Mouse (Mus musculus) hindbrain, embryonic 16.5 days (tissue): ENCODE data around the gene Pde4d. TPM values are rescaled to one million over a fixed set of nuclear protein-coding genes. Genes with fewer than 3 reads are reported as not detected.

Experiments
- ATAC-seq: fragments of 200-750 bp; cut with Nextera tagmentation; 2 replicates; pipeline ENCODE4 v1.8.0; 2017; ENCODE audit warnings: moderate TSS enrichment, moderate library complexity
- H3K27ac ChIP-seq: fragments of 300-500 bp; sonication (generic); 2 replicates; pipeline ENCODE4 v1.5.1; 2014; ENCODE audit warnings: low read depth, mild to moderate bottlenecking, control low read depth, low read length, moderate library complexity
- H3K27me3 ChIP-seq: fragments of 300-500 bp; sonication (generic); replicated peaks from 2 replicates; pipeline ENCODE4 v1.6.1; 2014; ENCODE audit warnings: low read length; ENCODE audit not compliant: control insufficient read depth, insufficient read depth
- H3K36me3 ChIP-seq: fragments of 300-500 bp; sonication (generic); 2 replicates; pipeline ENCODE4 v1.6.1; 2014; ENCODE audit warnings: mild to moderate bottlenecking, low read length, moderate library complexity, mixed read lengths; ENCODE audit not compliant: control insufficient read depth, insufficient read depth
- H3K4me1 ChIP-seq: fragments of 300-500 bp; sonication (generic); 2 replicates; pipeline ENCODE4 v1.6.1; 2014; ENCODE audit warnings: low read depth, low read length; ENCODE audit not compliant: control insufficient read depth, insufficient read depth
- H3K4me2 ChIP-seq: fragments of 300-500 bp; sonication (generic); 2 replicates; pipeline ENCODE4 v1.6.1; 2014; ENCODE audit warnings: mild to moderate bottlenecking, low read length, control low read depth, moderate library complexity
- H3K4me3 ChIP-seq: fragments of 300-500 bp; sonication (generic); 2 replicates; pipeline ENCODE4 v1.5.1; 2014; ENCODE audit warnings: mild to moderate bottlenecking, low read length, control low read depth, moderate library complexity
- H3K9ac ChIP-seq: fragments of 300-500 bp; sonication (generic); 2 replicates; pipeline ENCODE4 v1.6.1; 2014; ENCODE audit warnings: low read depth, mild to moderate bottlenecking, control low read depth, low read length, moderate library complexity
- H3K9me3 ChIP-seq: fragments of 300-500 bp; sonication (generic); 2 replicates; pipeline ENCODE4 v1.6.1; 2014; ENCODE audit warnings: mild to moderate bottlenecking, low read length, moderate library complexity; ENCODE audit not compliant: control insufficient read depth
- WGBS: fragments of 180-500 bp; shearing (Covaris S2); extraction: QIAGEN DNeasy Blood & Tissue Kit; methylation state at CpG from one replicate; pipeline ENCODE4 v1.1.7; 2014; 5-methylcytosine and 5-hydroxymethylcytosine counted together
- polyA plus RNA-seq: library from polyadenylated mRNA; unstranded; fragments of >200 nt; fragmentation: Nextera tagmentation; extraction: Ambion mirVana; gene quantifications from 2 replicates; pipeline ENCODE4 v1.2.1, GENCODE M21; 2015

Gene Pde4d
- polyA plus RNA-seq, 1 experiment from 2014 or later, result 18.5 TPM

DNA sequence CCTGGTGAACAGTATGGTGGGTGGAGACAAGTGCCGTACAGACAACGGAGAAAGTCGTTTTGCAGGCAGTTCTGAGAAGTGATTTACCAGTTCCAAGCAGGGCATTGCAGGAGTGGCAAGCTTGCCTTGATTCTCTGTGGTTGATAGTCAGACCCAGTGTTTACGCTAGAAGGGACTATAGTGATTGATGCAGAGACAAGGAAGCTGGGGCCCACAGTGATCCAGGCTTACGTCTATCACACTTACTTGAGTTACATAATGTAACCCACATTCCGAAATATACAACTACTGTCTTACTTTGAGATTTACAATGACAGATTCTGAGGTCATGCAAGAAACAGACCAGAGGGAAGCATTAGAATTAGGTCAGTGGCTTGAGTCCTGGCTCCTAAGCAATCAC lies 1414.6 kb downstream of the Pde4d start:
- 89% methylated on average over 6 of the region's 6 CpGs for WGBS
- Histone ChIP-seq H3K9ac (no peak overlapping the region), H3K4me1 (no peaks in the 10 kb centered on the region), H3K36me3 (no peaks in the 10 kb centered on the region), H3K9me3 (no peaks in the 10 kb centered on the region), H3K4me3 (no peak overlapping the region), H3K27ac (no peak overlapping the region), H3K27me3 (no peaks in the 10 kb centered on the region), H3K4me2 (no peak overlapping the region)
- ATAC-seq, result no peak

DNA sequence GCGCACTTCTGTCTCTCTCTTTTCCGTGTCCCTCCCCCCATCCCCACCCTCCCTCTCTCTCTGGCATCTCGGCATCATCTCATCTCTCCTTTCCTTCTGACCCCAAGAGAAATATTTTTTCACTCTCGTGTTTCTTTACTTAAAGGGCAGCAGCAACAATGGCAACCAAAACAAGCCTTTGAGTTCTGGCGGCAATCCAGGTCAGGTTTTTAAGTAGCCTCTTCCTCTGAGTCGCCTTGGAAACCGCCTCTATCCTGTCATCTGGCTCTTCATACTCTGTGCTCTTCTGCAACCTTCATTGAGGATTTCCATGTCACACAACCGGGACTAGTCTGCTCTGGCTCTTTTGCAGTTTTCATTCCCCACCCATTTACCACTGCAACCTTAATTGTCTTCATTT lies 1430.6 kb downstream of the Pde4d start:
- Histone ChIP-seq H3K36me3 (no peaks in the 10 kb centered on the region), H3K27me3 (no peaks in the 10 kb centered on the region), H3K4me2 (no peak overlapping the region), H3K9me3 (no peaks in the 10 kb centered on the region), H3K4me3 (no peak overlapping the region), H3K4me1 (no peaks in the 10 kb centered on the region), H3K27ac (no peak overlapping the region), H3K9ac (no peak overlapping the region)
- 58% methylated on average over 8 of the region's 8 CpGs for WGBS
- ATAC-seq, result no peak

- Histone ChIP-seq H3K9ac (no peak overlapping the region), H3K27ac (no peak overlapping the region), H3K27me3 (no peaks in the 10 kb centered on the region), H3K4me2 (no peak overlapping the region), H3K4me1 (no peaks in the 10 kb centered on the region), H3K36me3 (no peaks in the 10 kb centered on the region), H3K9me3 (no peaks in the 10 kb centered on the region), H3K4me3 (no peak overlapping the region)
- ATAC-seq, result no peak
- 80% methylated on average over 11 of the region's 11 CpGs for WGBS
Observed at GRCm38 (mm10) chr13:109881161-109881857, 1431.6 kb downstream of the Pde4d start.

DNA sequence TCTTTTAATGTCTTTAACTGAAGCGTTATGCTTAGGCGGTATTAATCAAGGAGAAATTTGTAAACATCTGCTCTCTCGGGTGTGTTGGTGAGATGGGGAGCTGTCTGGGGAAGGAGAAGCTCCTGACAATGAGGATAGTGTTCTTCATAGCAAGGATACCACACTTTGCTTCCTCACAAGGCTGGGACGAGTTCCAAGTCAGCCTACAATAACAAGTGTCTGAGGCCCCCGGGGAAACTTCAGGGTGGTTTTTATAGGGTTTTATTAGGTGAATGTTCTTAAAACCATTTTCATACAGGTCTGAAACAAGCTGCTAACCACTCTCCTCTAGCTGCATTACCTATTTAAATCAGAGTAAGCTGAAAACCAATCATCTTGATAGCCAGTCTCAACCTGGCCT lies 1433.9 kb downstream of the Pde4d start:
- H3K27ac ChIP-seq, result no peak overlapping the region
- H3K4me3 ChIP-seq, result no peak overlapping the region
- WGBS, result 61% methylated on average over 5 of the region's 5 CpGs
- no peak overlapping the region for H3K4me2 ChIP-seq
- H3K4me1 ChIP-seq, result no peaks in the 10 kb centered on the region
- no peaks in the 10 kb centered on the region for H3K36me3 ChIP-seq
- no peaks in the 10 kb centered on the region for H3K27me3 ChIP-seq
- H3K9ac ChIP-seq, result no peak overlapping the region
- no peak for ATAC-seq
- H3K9me3 ChIP-seq, result no peaks in the 10 kb centered on the region

- 95% methylated on average over 7 of the region's 7 CpGs for WGBS
- Histone ChIP-seq H3K9ac (no peak overlapping the region), H3K9me3 (no peaks in the 10 kb centered on the region), H3K4me3 (no peak overlapping the region), H3K4me1 (no peaks in the 10 kb centered on the region), H3K27ac (no peak overlapping the region), H3K36me3 (no peaks in the 10 kb centered on the region), H3K4me2 (no peak overlapping the region), H3K27me3 (no peaks in the 10 kb centered on the region)
- no peak for ATAC-seq
Observed at GRCm38 (mm10) chr13:109884812-109885211, 1435.1 kb downstream of the Pde4d start.

DNA sequence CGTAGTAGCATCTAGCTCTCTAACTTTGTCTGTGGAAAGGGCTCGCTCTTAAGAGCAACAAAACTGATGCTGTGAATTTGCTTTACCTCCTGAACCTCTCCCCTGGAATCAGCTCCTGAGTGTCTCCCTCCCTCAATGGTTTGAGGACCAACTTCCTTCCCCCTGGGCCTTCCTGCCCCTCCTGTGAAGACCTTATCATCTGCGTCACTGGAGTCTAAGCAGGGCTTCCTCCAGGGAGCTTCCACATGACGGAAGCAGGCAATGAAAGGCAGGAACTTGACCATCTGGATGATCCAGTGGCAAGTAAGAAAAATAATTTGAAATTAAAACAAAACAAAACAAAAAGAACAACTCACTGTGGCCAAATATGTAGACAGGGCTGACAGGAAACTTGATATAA lies 1438.5 kb downstream of the Pde4d start:
- no peak overlapping the region for H3K27ac ChIP-seq
- no peak overlapping the region for H3K9ac ChIP-seq
- ATAC-seq, result no peak
- H3K9me3 ChIP-seq, result no peaks in the 10 kb centered on the region
- no peak overlapping the region for H3K4me3 ChIP-seq
- H3K27me3 ChIP-seq, result no peaks in the 10 kb centered on the region
- WGBS, result 86% methylated on average over 4 of the region's 4 CpGs
- H3K4me1 ChIP-seq, result no peaks in the 10 kb centered on the region
- H3K36me3 ChIP-seq, result no peaks in the 10 kb centered on the region
- no peak overlapping the region for H3K4me2 ChIP-seq

- ATAC-seq, result no peak
- H3K4me3 ChIP-seq, result no peak overlapping the region
- no peak overlapping the region for H3K9ac ChIP-seq
- H3K36me3 ChIP-seq, result no peaks in the 10 kb centered on the region
- H3K4me2 ChIP-seq, result no peak overlapping the region
- H3K9me3 ChIP-seq, result no peaks in the 10 kb centered on the region
- no peaks in the 10 kb centered on the region for H3K27me3 ChIP-seq
- no peaks in the 10 kb centered on the region for H3K4me1 ChIP-seq
- 78% methylated on average over 6 of the region's 6 CpGs for WGBS
- no peak overlapping the region for H3K27ac ChIP-seq
Observed at GRCm38 (mm10) chr13:109891194-109891909, 1441.6 kb downstream of the Pde4d start.

DNA sequence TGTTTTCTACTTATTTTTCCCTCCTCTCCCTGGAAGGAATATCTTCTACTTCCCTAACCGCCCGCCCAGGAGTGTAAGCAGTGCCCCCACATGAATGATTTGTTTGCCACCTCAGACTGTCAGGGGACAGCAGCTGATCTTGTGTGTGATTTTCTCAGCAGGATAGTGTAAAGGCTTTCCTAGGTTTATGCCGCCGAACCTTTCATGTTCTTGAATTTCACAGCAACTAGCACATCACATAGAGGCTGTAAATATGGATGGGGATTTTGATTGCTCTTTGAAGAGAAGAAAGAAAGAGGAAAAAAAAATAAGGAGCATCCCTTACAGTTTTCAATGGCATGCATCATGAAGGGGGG lies 1442.1 kb downstream of the Pde4d start:
- Histone ChIP-seq H3K27ac (no peak overlapping the region), H3K27me3 (no peaks in the 10 kb centered on the region), H3K4me3 (no peak overlapping the region), H3K9me3 (no peaks in the 10 kb centered on the region), H3K4me1 (no peaks in the 10 kb centered on the region), H3K4me2 (no peak overlapping the region), H3K36me3 (no peaks in the 10 kb centered on the region), H3K9ac (no peak overlapping the region)
- no peak for ATAC-seq
- WGBS, result 71% methylated on average over 4 of the region's 4 CpGs

- H3K27me3 ChIP-seq, result no peaks in the 10 kb centered on the region
- no peak overlapping the region for H3K27ac ChIP-seq
- H3K4me3 ChIP-seq, result no peak overlapping the region
- WGBS, result 61% methylated on average over 14 of the region's 14 CpGs
- peaks cover 21% of the 10 kb centered on the region for H3K4me1 ChIP-seq
- H3K9ac ChIP-seq, result no peak overlapping the region
- H3K9me3 ChIP-seq, result no peaks in the 10 kb centered on the region
- no peak overlapping the region for H3K4me2 ChIP-seq
- H3K36me3 ChIP-seq, result no peaks in the 10 kb centered on the region
- ATAC-seq, result no peak
Observed at GRCm38 (mm10) chr13:109899442-109900428, 1450.0 kb downstream of the Pde4d start.
